Mouse (Mus musculus): ENCODE data around the gene Ssbp1.
A peak's percentile ranks its signal among the peaks of the same experiment; 100 is the strongest.

The Ssbp1 gene

GRCm38 (mm10) chr6:40470916-40471719, at the start of gene Ssbp1:
Gene Ssbp1 (plus strand): TSS chr6:40471352.
- peak; percentile 98 for DNase-seq

GRCm38 (mm10) chr6:40423013-40423412, 48.1 kb upstream of the Ssbp1 start:
- DNase-seq = no peak

GRCm38 (mm10) chr6:40423774-40424173, 47.4 kb upstream of the Ssbp1 start:
- DNase-seq = peak; percentile 69

GRCm38 (mm10) chr6:40427441-40427840, 43.7 kb upstream of the Ssbp1 start:
- no peak for DNase-seq

GRCm38 (mm10) chr6:40428696-40429095, 42.5 kb upstream of the Ssbp1 start:
- DNase-seq = no peak

- DNase-seq = peak; percentile 27
Measured at GRCm38 (mm10) chr6:40429521-40429931, 41.6 kb upstream of the Ssbp1 start.

GRCm38 (mm10) chr6:40430251-40430650, 40.9 kb upstream of the Ssbp1 start:
- DNase-seq = no peak

- DNase-seq = no peak
Measured at GRCm38 (mm10) chr6:40430878-40431277, 40.3 kb upstream of the Ssbp1 start.

- peak; percentile 48 for DNase-seq
Measured at GRCm38 (mm10) chr6:40431356-40431755, 39.8 kb upstream of the Ssbp1 start.

GRCm38 (mm10) chr6:40431812-40432211, 39.3 kb upstream of the Ssbp1 start:
- DNase-seq = no peak

- no peak for DNase-seq
Measured at GRCm38 (mm10) chr6:40432346-40433275, 38.5 kb upstream of the Ssbp1 start.

GRCm38 (mm10) chr6:40434697-40435096, 36.5 kb upstream of the Ssbp1 start:
- no peak for DNase-seq

- peak; percentile 79 for DNase-seq
Measured at GRCm38 (mm10) chr6:40435151-40436046, 35.8 kb upstream of the Ssbp1 start.

- peak; percentile 83 for DNase-seq
Measured at GRCm38 (mm10) chr6:40436047-40436483, 35.1 kb upstream of the Ssbp1 start, which contains the start of gene E330009J07Rik. Gene E330009J07Rik (minus strand): TSS chr6:40436135.

- DNase-seq = no peak
Measured at GRCm38 (mm10) chr6:40438936-40439335, 32.2 kb upstream of the Ssbp1 start, which contains the start of gene Wee2. Gene Wee2 (plus strand): TSS chr6:40439088.

GRCm38 (mm10) chr6:40439731-40440130, 31.4 kb upstream of the Ssbp1 start:
- DNase-seq = no peak

GRCm38 (mm10) chr6:40441276-40441675, 29.9 kb upstream of the Ssbp1 start:
- DNase-seq = no peak

- no peak for DNase-seq
Measured at GRCm38 (mm10) chr6:40441755-40442154, 29.4 kb upstream of the Ssbp1 start.

- no peak for DNase-seq
Measured at GRCm38 (mm10) chr6:40443281-40443928, 27.7 kb upstream of the Ssbp1 start.

- no peak for DNase-seq
Measured at GRCm38 (mm10) chr6:40448626-40449025, 22.5 kb upstream of the Ssbp1 start.

GRCm38 (mm10) chr6:40454436-40455041, 16.6 kb upstream of the Ssbp1 start:
- DNase-seq = peak; percentile 45

Measured in retina, postnatal 1 day (tissue).